Mouse (Mus musculus): ENCODE results near the gene Bcat1.

Bcat1 gene

GRCm38 (mm10) chr6:145091998-145092397 lies 16.0 kb upstream of the Bcat1 start:
- DNase-seq, result no peak

DNA sequence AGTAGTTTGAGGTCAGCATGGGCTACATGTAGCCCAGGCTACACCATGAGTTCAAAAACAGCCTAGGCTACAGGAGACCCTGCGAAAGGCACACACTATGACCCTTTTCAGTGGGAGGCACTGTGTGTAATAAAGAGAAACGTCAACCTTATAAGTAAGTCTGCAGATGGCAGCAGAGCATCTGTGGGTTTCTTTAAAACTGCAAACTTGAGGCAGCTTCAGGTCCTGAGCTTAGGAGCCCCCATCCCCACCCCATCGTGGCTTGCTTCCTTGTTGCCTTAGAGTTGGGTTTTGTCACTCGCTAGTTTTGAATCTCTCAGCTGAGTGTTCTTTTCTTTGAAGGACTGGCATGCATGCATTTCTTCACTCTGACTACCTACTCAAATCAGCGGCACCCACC lies 14.9 kb upstream of the Bcat1 start:
- DNase-seq, result no peak

- DNase-seq, result no peak
These were observed 14.3 kb upstream of the Bcat1 start for GRCm38 (mm10) chr6:145090201-145090863.

GRCm38 (mm10) chr6:145089373-145089772 lies 13.4 kb upstream of the Bcat1 start:
- DNase-seq, result no peak

GRCm38 (mm10) chr6:145088451-145089113 lies 12.6 kb upstream of the Bcat1 start:
- no peak for DNase-seq

- DNase-seq, result no peak
These were observed 8.5 kb upstream of the Bcat1 start for GRCm38 (mm10) chr6:145084343-145085117.

DNA sequence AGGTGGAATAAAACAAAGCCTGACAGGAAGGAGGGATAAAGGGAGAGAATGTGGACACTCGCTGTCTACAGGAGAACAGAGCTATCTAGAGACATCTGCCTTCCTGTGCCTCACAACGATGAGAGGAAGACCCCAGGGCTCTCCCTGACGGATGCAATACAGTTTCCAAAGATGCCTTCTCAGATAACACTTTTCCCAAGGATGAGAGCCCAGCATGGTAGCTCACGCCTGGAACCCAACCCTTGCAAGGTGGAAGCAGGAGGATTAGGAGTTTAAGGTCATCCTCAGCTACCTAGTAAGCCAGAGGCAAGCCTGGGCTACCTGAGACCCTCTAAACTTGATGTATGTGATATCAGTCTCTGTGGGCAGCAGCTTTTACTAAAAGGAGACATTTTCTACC lies 5.7 kb upstream of the Bcat1 start:
- DNase-seq, result no peak

- DNase-seq, result no peak
These were observed 3.2 kb upstream of the Bcat1 start for GRCm38 (mm10) chr6:145079087-145079759.

DNA sequence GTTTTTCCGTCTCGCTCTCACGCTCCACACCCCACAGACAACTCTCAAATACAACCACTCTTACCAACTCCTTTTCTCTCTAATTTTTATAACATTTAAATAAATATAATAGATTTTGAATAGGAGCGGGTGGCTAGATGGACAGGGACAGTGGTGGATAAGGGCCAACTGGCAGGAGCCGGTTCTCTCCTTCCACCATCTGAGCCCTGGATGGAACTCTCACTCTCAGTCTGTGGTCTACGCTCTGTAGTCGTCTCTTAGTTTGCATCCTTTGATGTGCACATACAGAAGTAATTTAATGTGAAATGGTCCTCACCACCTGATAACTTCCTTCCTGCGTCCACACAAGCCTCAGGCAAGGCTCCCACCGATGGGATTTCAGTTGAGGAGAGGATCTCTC lies 302 bp upstream of the Bcat1 start:
- no peak for DNase-seq

- DNase-seq, result no peak
These were observed 866 bp downstream of the Bcat1 start for GRCm38 (mm10) chr6:145075088-145075547.

GRCm38 (mm10) chr6:145074461-145074860 lies 1.5 kb downstream of the Bcat1 start:
- no peak for DNase-seq

DNA sequence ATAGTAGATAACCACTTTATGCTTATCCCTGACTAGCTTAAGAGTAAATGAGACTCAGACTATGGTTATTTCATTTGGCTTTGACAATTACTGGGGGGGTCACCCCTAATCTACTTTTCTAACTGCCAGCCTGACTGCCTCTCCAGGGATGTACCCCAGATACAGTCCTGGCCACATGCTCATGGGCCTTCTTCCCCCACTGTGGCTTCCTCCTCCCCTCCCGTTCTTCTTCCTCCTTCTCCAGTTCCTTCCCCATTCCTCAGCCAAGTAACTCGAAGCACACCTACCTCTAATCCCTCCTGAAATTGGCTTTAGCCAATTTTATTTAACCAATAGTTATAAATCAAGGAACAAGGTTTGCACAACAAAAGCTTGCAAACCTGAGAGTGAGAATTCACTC lies 6.1 kb downstream of the Bcat1 start:
- no peak for DNase-seq

GRCm38 (mm10) chr6:145069397-145069796 lies 6.6 kb downstream of the Bcat1 start:
- no peak for DNase-seq

DNA sequence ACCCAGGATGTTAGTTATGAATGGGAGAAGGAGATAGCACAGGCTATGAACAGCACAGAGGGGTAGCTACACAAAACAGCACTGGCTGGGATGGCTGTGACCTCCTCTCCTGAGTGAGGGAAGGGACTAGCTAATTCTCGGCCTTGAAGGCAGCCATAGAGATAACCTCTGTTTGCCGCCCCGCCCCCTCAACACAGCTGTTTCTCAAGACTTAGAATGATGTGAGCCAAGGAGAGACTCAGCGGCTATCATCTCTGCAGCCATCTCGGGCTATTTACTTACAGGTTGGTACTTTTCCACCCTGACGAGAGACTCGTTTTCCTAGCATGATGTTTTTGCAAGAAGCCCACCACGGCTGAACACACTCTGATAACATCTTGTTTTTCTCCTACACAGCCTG lies 8.3 kb downstream of the Bcat1 start:
- no peak for DNase-seq

GRCm38 (mm10) chr6:145066416-145066815 lies 9.6 kb downstream of the Bcat1 start:
- DNase-seq, result no peak

DNA sequence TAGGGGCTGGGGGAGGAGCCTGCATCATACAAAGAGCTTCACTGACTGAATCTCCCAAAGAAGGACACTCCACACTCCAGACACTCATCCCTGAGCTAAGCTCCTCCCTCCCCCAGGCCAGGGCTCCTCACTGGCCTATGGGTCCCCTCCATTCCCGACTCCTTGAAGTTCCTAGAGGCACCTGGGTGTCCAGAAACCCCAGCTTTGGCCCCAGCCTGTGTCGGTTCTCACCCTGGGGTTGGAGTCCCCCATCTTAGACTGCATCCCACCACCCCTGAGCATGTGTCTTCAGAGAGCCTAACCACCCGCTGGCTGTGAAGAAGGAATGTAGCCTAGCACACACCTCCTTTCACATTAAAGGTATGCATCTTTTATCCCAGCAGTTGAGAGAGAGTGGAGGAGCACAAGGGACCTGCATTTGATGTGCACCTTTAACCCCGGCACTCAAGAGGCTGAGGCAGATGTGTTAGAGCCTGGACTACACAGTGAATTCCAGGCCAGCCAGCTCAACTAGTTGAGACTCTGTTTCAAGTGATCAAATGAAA lies 10.6 kb downstream of the Bcat1 start:
- DNase-seq, result no peak

GRCm38 (mm10) chr6:145064104-145064503 lies 11.9 kb downstream of the Bcat1 start:
- no peak for DNase-seq

DNA sequence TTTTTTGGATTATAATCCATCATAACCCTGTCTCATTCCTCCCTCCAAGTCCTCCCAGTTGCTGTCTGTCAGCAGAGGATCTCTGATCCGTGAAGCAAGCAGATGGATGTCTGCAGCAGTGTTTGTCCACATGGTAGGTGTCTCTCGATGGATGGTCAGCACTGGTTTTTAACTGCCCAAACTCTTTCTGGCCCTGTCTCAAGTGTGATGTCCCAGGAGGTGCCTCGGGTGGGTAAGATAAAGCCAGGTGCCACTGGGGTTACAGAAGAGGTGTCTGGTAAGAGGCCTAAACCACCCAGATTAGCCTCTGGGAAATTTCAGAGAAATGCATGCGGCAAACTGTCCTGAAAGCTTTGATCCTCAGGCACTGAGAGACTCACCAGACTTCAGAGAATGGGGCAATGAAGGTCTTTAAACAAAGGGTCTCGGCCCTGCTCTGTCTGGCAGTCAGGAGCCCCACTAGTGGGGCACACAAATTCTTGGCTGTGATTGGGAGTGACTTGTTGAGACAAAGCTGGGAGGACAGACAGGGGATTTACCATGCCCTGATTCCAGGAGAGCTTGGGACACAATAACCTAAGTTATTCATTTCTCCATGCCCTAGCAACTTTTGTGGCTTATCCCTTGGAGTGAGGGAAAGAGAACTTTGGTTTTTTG lies 12.6 kb downstream of the Bcat1 start:
- no peak for DNase-seq

DNA sequence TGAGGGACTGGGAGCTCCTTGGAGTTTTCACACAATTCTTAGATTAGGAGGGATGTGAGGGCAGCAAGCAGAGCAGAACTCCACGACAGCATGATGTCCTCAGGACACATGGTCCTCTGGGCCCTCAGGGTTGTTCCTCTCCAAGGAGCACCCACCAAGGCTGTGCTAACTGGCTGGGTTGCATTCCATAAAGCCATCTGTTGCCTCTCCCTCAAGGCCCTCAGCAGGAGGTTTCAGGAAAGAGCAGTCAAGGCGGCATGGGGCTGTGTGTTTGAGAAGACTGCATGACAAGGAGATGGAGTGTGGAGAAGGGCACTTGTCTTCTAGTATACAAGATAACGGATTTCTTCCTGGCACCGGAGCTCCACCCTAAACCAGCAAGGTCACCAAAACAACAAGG lies 13.2 kb downstream of the Bcat1 start:
- no peak for DNase-seq

DNA sequence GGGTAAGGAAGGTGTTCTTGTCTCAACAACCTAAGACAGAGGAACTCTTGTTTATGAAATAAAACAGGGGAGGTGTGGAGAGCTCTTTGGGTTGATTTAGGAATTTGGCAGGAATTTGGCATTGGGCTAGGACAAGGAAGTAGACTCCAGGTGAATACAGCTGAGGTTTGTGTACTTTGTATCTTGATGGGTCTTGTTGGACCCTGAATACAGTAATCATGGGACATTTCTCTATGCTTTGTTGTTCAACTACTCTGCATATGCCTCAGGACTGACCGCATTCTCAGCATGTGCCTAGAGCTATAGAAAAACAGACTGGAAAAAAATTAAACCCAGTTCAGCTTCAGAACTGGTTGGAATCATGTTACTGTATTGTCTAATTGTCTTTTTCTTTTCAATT lies 14.6 kb downstream of the Bcat1 start:
- DNase-seq, result no peak

GRCm38 (mm10) chr6:145056102-145056501 lies 19.9 kb downstream of the Bcat1 start:
- DNase-seq, result no peak

- DNase-seq, result no peak
These were observed 20.6 kb downstream of the Bcat1 start for GRCm38 (mm10) chr6:145055277-145055858.
